Mouse (Mus musculus) neural tube, postnatal 0 days (tissue): ENCODE results near the gene Frg2f1. TPM values are rescaled to one million over a fixed set of nuclear protein-coding genes. Genes with fewer than 3 reads are reported as not detected.

Experiments
- polyA plus RNA-seq: library from polyadenylated mRNA; unstranded; fragments of >200 nt; fragmentation: Nextera tagmentation; extraction: Ambion mirVana; gene quantifications from 2 replicates; pipeline ENCODE4 v1.2.1, GENCODE M21; 2015

Frg2f1 gene
- polyA plus RNA-seq: 13.7 and 14.6 TPM in 2 replicates

GRCm38 (mm10) chr4:119539031-119539824 is at the start of gene Frg2f1:
TSS of gene Frg2f1 (minus strand) at chr4:119539529.

GRCm38 (mm10) chr4:119536615-119537014 is 2.7 kb downstream of the Frg2f1 start, which contains the start of gene Foxj3:
TSS of gene Foxj3 (plus strand) at chr4:119537004.

GRCm38 (mm10) chr4:119492291-119492932 is 46.9 kb downstream of the Frg2f1 start, which contains the start of gene Rimkla:
TSS of gene Rimkla (minus strand) at chr4:119492628.

Other genes starting within 250 kb of the Frg2f1 start
- 978 and 1,085 TPM in 2 replicates for gene Ybx1, start 244.9 kb downstream of the Frg2f1 start, polyA plus RNA-seq
- gene Ppih, start 219.0 kb downstream of the Frg2f1 start, polyA plus RNA-seq: 42.3 and 44.7 TPM in 2 replicates
- 21.9 and 24.6 TPM in 2 replicates for gene Ccdc30, start 124.0 kb downstream of the Frg2f1 start, polyA plus RNA-seq
- gene Ppcs, start 117.1 kb downstream of the Frg2f1 start, polyA plus RNA-seq: 28.1 and 34.0 TPM in 2 replicates
- 0.40 and 0.64 TPM in 2 replicates for gene Zmynd12, start 116.7 kb downstream of the Frg2f1 start, polyA plus RNA-seq
- gene Rimkla, start 46.9 kb downstream of the Frg2f1 start, polyA plus RNA-seq: 24.0 and 28.1 TPM in 2 replicates
- 19.8 and 20.1 TPM in 2 replicates for gene Foxj3, start 2.5 kb downstream of the Frg2f1 start, polyA plus RNA-seq
- not detected in 2 replicates for gene Guca2a, start 98.2 kb upstream of the Frg2f1 start, polyA plus RNA-seq
- gene Guca2b, start 119.4 kb upstream of the Frg2f1 start, polyA plus RNA-seq: not detected in 2 replicates
- gene Hivep3, start 194.3 kb upstream of the Frg2f1 start, polyA plus RNA-seq: 17.0 and 19.9 TPM in 2 replicates